Mouse (Mus musculus) G1E (cell line): ENCODE data around the gene Hhipl2.

ENCODE experiments used
- CTCF ChIP-seq: IDR thresholded peaks from 2 replicates; pipeline ENCODE4 v1.5.1; 2012; ENCODE audit warnings: low read depth, low read length, inconsistent platforms, mixed read lengths
- POLR2AphosphoS5 ChIP-seq: IDR thresholded peaks from 2 replicates; pipeline ENCODE4 v1.6.1; 2012; ENCODE audit warnings: low read depth, low read length, inconsistent platforms; ENCODE audit not compliant: insufficient replicate concordance

- TF ChIP-seq POLR2AphosphoS5 (no peak), CTCF (no peak)
These were observed 16.9 kb downstream of the Hhipl2 start for GRCm38 (mm10) chr1:183434918-183435317.
